Mouse (Mus musculus) skeletal muscle tissue, adult 2 months (tissue): ENCODE data around the gene Rabgap1l.

Experiments
- DNase-seq: peaks from one replicate; pipeline ENCODE4 v3.0.0-alpha.2; 2012; ENCODE audit warnings: low read depth, low spot score

The Rabgap1l gene

DNA sequence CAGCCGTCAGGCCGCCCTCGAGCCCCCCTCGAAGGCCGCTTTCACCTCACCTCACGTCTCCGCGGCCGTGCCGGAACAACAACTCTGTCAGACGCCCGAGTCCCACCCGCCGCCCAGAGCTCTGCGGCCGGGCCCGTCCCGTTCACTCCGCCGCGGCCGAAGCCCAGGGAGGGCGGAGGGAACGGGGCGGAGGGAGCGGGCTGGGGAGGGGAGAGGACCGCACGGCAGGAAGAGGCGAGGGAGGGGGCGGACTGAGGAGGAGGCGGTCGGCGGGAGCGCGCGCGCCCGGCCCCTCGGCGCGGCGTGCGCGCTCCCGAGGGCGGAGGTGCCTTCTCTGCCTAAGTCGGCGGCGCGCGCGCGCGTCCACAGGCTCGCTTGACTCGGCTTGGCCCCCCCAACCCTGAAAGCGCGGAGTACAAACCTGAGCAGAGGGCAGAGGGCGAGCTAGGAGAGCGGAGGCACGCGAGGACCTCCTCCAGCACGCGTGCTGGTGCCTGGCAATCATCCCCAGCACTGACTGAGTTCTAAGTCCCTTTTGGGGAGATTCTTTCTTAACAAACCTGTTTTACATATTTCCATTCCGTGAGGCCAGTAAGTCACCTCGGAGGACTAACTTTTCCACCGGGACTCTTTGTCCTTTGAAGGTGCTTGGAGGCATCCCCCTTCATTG is at the start of gene Rabgap1l:
Gene Rabgap1l (minus strand): TSS at position 526 of the 670 bp plus-strand sequence.
- peak; percentile 79 for DNase-seq

DNA sequence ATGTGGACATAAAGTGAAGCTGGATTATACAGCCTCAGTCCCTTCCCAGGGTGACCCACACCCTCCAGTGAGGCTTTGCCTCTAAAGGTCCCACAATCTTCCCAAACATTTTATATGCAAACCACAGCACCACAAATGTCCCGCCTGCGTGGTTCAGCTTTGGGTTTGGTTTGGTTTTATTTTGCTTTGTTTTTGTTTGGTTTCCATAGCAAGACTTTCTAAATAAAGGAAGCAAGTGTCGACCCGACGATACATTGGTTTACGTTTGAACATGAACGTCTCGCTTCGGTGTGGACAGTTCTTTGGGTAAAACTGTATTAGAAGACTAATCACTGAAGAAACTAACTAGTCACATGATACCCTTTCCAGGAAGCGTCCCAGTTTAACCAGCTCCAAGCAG is 49.6 kb upstream of the Rabgap1l start:
- DNase-seq: no peak

DNA sequence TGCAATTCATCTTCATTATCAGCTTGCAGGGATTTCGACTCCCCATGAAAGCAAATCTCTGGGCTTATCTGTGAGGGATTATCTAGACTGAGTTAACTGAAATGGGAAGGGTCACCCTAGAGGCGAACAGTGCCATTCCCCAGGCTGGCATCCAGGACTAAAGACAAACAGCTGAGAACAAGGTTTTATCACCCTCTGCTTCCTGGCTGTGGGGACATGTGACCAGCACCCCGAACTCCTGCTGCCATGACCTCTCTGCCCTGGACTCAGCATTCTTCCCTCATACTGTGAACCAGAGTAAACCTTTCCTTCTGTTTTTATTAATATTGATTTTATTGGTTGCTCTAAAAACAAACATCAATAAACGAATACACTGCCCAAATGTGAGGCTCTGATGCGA is 47.6 kb upstream of the Rabgap1l start:
- no peak for DNase-seq

DNA sequence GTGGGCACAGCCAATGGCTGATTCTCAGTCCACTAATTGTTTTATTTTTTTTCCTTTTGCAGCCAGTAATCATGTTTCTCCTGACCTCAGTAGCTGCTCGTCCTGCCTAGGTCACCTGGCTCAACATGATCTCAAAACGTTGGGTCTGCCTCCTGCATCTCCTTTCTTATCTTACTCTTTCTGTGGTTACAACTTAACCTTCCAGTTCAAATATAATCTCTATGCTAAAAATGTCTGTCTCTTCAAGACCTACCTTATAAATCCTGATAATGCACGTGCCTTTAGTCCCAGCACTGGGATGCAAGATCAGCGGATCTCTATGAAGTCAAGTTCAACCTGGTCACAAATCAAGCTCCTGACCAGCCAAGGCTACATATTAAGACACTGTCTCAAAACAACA is 46.1 kb upstream of the Rabgap1l start:
- no peak for DNase-seq

GRCm38 (mm10) chr1:160834446-160834845 is 41.4 kb upstream of the Rabgap1l start:
- DNase-seq: no peak

DNA sequence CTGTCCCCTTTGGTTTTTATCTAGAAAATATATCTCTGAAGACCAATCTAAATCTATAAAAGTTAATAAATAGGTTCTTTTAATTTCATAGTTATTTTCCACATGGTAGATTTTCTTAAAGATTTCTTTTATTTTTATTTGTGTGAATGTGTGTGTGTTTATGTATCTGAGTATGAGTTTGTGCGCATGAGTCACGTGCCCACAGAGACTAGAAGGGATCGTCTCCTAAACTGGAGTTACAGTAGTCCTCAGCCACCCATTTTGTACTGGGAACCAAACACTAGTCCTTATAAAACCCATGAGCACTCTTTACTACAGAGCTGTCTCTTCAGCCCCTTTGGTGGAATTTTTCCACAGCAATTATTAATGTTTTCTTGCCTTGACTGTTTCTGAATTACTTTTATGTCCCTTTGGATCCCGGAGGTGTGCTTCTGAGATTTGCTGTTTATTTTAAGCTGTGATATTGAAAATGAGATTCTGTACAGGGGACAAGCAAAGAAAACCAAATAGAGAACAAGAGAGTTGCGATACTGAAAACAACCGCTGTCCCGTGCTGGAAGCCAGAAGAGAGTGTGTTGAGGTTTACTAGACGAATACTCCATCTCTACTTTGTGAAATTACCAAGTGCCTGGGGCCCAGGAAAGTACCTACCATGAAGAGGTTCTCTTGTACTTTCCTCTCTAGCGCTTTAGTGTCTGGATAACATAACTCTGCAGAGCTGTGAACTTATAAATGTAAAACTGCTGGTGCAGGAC is 39.4 kb upstream of the Rabgap1l start:
- no peak for DNase-seq

- no peak for DNase-seq
Observed at GRCm38 (mm10) chr1:160830608-160831498, 37.8 kb upstream of the Rabgap1l start.

DNA sequence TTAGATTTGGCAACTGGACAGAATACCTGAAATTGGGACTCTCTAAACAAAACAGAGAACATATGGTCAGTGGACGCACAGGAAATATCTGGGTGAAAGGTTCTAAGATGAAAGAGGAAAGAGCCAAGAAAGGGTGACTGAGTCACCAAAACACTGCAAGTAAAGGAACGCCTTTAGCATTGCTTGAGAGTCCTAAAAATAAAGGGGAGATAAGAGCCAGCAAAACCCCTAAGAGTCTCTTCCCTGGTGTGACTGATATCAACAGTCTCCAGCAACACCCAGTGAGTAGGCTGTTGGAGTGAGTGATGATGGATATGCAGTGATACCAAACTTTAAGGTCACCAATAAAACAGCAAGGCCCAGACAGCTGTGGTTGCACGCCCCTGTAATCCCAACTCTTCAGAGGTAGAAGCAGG is 32.4 kb upstream of the Rabgap1l start:
- no peak for DNase-seq

DNA sequence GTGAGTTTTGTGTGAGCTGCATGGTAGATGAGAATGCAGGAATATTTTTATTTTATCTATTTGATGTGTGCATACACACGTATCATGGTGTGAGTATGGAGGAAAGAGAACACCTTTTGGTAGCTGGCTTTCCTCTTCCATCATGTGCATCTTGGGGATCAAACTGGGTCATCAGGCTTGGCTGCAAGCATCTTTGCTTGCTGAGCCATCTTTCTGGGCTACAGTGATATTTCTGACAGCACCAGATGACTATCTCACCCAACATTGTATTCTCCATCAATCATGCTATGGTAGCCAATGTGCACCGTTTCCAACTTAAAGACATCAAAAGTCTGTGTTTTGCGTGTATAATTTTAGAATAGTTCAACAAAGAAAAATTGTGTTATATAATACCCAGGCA is 30.6 kb upstream of the Rabgap1l start:
- DNase-seq: no peak

- DNase-seq: no peak
Observed at GRCm38 (mm10) chr1:160814198-160814597, 21.2 kb upstream of the Rabgap1l start.

GRCm38 (mm10) chr1:160812428-160812827 is 19.4 kb upstream of the Rabgap1l start:
- DNase-seq: no peak

DNA sequence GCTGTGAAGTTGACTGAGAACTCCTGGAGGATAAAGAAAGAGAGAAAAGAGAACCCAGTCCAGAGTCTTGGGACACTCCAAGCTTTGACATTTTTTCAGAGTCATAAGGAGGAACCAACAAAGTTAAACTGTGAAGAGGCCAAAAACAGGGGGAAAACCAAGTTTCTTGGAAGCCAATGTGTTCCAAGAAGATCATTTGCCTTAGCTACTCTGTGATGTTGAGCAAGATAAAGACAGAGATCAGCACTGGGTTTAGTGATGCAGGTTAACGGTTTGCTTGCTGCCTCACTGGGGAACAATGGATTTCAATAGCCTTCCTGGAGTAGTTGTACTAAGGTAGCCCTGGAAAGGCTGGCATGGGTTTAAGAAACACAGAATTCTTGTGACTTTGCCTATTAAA is 18.9 kb upstream of the Rabgap1l start:
- DNase-seq: no peak

DNA sequence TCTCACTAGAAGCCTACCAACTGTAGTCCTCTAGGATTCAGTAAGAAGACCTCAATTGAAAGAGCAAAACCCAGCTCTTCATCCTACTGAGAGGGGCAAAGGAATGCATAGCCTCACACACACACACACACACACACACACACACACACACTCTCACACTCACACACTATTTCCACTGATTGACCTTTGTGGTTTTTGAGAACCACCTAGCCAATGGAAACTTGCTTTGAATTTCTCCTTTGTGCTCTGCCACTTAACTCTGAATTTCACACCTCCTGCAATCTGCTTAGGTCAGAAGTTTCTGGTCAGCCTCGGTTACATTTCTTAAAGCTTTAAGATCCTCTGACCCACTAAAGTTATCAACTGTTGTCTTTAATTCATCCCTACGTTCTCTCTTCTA is 12.3 kb upstream of the Rabgap1l start:
- DNase-seq: no peak

GRCm38 (mm10) chr1:160799972-160800371 is 7.0 kb upstream of the Rabgap1l start:
- no peak for DNase-seq

DNA sequence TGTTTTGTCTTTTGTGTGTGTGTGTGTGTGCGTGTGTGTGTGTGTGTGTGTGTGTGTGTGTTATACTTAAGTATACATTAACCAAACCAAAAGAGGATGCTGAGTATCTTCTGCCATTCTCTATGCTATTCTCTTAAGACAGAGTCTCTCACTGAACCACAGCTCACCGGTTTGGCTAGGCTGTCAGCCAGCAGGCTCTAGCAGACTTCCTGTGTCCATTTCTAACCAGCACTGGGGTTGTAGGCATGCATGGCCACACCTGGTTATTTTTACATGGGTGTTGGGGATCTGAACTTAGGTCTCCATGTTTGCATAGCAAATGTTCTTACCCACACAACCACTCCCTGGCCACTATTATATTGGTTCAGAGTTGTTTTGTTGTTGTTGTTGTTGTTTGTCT is 2.0 kb upstream of the Rabgap1l start:
- DNase-seq: no peak

GRCm38 (mm10) chr1:160793791-160794757 is 1.1 kb upstream of the Rabgap1l start:
- no peak for DNase-seq

DNA sequence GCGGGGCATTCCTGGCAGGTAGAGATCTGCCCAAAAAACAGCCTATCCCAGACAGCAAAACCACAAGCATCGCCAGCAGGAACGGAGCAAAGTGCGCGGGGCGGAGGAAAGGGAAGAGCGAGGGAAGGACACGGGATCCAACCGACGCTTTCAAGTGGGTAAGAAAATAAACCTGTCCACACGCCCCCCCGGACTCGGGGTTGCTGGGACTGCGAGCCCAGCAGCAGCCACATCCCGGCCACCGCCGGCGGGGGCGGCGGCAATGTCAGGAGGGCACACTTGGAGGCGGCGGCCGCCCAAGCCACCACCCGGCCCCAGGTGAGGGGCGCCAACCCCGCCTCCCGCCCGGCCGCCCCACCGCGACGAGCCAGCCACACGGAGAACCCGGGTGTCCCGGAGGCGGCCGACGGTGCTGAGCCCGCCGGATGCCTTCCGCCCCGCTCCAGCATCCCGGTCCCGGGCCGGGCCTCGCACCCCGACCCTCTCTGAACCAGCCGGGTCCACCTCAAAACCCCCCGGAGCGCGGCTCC is 790 bp downstream of the Rabgap1l start:
- DNase-seq: no peak

- no peak for DNase-seq
Observed at GRCm38 (mm10) chr1:160791381-160792155, 1.4 kb downstream of the Rabgap1l start.

DNA sequence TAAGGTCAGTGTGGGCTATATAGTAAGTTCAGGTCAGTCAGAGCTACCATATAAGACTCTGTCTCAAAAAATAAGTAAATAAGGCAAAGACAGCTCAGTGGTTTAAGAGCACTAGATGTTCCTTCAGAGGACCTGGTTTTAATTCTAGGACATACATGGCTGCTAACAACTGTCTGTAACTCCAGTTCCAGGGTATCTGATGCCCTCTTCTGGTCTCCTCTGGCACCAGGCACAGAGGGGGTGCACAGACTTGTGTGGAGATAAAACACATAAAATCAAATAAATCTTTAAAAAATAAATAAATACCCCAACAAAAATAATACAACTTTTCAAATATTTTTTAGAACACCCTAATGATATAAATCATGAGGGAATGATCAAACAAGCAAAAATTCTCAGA is 2.4 kb downstream of the Rabgap1l start:
- no peak for DNase-seq

- no peak for DNase-seq
Observed at GRCm38 (mm10) chr1:160789876-160790275, 3.1 kb downstream of the Rabgap1l start.
